Mouse (Mus musculus): ENCODE measurements around the gene Gse1.

DNA sequence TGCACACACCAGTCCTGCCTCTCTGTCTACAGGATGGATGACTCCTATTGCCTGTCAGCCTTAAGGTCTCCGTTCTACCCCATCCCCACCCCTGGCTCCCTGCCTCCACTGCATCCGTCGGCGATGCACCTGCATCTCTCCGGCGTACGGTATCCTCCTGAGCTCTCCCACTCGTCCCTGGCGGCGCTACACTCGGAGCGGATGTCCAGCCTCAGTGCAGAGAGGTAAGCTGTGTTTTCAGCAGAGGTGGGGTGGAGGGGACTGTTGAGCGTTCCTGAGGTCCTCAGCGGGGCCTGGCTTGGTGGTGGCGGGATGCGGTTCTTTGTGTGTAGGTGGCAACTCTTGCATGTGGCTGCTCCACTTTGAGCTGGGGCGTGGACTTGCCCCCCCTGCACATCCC, 339.5 kb downstream of the Gse1 start:
- TF ChIP-seq CTCF (conservative IDR thresholded peaks at IDR 0.05; ENCODE audit: insufficient read depth, insufficient read length, low read depth, low read length) (no peak), POLR2A (IDR thresholded peaks at IDR 0.05; ENCODE audit: low read depth, low read length) (no peak)

Measured in kidney, adult 2 months (tissue).